Mouse (Mus musculus): ENCODE data around the gene Prm2.
"Not testable (repeated sequence)": the region's sequence is repeated elsewhere in the genome, so short reads cannot be mapped to it uniquely, and the experiment has no call there.

Gene Prm2

DNA sequence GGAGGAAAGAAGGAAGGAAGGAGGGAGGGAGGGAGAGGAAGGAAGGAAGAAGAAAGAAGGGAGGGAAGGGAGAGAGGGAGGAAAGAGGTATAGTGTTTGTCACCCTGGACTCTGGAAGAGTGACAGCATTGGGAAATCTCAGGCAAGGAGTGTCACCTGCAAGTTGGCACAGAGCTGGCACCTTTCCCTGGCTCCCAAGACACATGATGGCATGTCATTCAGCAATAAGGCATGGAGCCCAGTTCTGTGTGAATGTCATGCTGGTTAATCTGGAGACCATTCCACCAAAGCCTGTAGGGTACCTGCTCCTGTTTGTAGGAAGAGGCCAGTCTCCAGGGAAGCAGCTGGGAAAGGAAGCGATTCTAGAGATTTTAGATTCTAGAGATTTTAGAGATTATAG lies 14.4 kb upstream of the Prm2 start:
- no peak for DNase-seq

DNA sequence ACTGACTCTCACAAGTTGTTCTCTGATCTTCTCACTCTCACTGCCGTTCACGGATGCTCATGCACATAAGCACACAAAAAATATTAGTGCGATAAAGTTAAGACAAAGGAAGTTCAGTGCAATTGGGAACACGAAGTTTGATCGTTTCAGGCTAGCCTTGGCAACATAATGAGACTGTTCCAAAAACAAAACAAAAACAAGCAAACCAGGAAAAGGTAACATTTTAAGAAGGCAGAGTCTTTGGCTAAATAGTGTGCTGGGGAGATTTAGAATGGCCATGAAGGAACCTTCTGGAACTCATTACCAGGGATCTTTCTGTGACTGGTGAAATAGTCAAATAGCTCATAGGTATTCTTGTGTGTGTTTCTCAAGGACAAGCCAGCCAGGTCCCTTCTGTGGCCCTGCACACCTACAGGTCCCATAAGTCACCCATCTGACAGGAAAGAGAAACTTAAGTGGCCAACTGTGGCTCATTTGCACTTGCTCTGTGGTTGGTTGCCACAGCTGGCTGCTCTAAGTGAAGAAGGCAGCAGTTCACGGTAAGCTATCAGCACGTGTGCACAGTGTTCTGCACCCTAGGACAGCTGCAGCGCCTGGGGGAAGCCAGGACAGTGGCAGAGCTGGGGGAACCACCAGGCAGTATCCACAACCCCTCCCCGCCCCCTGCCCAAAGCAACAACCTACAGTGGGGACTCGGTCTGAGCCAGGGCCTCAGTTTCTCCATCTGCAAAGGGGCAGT lies 10.0 kb upstream of the Prm2 start, which contains the start of gene Prm1:
Gene Prm1 (minus strand): TSS at position 51 of the 739 bp plus-strand sequence.
- DNase-seq, result no peak

DNA sequence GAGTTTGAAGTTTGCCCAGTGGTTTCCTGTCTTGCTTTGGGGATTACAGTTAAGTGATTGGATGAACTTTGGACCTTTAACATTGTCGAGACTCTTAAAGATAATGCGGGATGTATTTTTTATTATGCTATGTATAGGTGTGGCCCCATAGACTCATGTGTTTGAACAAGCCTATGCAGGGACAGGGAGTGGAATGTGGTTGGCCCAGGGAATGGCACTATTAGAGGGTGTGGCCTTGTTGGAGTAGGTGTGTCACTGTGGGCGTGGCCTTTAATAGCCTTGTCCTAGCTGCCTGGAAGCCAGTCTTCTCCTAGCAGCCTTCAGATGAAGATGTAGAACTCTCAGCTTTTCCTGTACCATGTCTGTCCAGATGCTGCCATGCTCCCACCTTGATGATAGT lies 6.5 kb upstream of the Prm2 start:
- not testable (repeated sequence) for DNase-seq

DNA sequence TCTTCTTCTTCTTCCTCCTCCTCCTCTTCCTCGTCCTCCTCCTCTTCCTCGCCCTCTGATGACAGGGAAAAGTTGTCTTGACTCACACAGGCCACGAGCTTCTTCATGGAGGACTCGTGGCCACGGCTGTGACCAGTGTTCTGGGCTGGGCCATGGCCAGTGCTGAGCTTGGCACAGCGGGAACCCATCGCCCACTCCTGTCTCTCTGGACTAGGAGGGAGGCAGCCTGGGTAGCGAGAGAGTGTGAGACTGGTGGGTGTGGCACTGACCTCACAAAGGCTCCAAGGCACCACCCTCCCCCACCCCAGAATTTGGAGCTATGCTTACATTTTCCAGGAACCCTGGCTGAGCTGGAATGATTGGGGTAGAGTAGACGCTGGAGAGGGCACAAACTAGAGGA lies 5.2 kb downstream of the Prm2 start, which contains the start of gene Prm3:
Gene Prm3 (minus strand): TSS at position 213 of the 400 bp plus-strand sequence.
- no peak for DNase-seq

DNA sequence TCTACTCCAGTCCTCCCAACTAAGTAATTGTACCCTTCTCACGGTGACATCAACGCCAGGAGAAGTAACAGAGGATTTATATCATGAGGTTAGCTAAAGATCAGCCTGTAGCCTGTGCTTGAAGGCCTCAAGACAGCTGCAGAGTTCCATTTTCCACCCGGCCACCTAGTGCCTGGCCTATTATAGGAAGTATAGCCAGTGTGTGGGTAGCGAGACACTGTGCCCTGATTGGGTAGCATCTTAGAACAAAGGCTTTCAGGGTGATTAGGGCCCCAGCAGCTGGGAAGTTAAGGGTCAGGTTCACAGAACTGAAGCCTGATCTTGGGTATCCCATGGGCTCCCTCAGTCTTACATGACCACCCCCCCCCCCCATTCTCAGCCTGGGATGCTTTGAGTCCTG lies 7.1 kb downstream of the Prm2 start:
- DNase-seq, result no peak

DNA sequence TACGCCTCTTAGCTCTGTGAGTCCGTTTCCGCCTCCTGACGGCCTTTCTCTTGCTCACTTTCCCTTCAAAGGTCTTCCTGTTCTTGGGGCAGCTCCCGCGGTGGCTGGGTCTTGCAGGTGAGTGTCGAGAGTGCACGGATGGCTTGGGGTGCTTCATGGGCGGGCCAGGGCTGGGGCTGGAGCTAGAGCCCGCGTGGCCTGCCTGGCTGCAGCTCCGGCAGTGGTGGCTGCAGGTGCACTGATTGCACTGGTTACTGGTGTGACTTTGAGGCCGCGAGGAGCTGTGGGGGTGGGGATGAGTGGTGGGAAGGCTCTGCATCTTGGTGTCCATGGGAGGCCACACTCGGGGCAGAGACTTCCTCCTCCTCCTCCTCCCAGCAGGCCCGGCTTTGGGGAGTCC lies 7.7 kb downstream of the Prm2 start, which contains the start of gene Tnp2:
Gene Tnp2 (minus strand): TSS at position 390 of the 400 bp plus-strand sequence.
- DNase-seq, result no peak

DNA sequence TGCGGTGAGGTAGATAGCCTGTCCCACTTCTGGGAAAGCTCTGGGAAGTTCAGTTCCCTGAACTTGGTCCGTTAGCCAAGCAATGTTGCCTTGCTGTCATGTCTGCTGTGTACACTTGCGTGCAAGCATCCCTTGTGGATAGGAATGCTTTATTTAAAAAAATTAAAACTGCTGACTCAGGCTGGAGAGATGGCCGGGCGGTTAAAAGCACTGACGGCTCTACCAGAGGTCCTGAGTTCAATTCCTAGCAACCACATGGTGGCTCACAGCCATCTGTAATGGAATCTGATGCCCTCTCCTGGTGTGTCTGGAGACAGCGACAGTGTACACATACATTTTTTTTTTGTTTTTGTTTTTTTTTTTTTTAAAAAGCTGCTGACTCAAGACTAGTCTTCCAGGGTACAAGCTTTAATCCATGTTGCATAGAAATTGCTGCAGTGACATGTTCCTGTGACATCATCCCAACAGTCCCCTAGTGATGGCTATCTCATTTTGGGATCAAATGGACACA lies 8.3 kb downstream of the Prm2 start:
- no peak for DNase-seq

DNA sequence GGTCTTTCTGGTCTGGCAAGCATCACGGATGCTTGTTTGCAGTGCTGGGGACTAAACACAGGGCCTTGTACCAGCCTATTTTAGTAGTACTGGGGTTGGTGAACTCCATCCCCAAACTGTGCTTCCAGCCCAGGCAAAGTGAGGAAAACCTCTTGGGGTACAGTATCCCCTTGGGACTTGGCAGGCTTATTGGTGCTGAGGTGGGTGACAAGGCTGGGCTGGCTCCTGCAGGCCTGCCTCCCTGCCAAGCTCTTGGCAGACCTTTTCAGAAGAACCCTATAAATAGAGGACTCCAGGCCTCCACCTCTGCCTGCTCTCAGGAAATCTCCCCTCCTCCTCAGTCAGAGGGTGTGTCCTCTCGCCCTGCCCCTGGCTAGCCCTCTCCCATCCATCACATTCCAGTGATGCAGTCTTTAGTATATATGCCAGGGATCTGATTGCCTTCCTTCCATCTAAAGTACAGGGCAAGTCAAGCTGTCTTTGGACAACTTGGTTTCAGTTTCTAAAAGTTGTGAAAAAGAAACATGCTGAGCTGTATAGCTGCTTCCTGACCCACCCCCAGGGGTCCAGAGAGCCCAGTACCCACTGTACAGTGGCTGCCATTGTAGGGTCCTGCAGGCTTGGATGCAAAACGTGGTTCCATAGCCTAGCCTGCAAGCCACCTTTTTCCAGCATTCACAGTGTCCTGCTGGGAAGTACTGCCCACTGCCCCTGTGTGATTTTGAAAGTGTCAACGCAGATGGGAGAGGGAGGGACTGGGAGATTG lies 9.0 kb downstream of the Prm2 start:
- no peak for DNase-seq

DNA sequence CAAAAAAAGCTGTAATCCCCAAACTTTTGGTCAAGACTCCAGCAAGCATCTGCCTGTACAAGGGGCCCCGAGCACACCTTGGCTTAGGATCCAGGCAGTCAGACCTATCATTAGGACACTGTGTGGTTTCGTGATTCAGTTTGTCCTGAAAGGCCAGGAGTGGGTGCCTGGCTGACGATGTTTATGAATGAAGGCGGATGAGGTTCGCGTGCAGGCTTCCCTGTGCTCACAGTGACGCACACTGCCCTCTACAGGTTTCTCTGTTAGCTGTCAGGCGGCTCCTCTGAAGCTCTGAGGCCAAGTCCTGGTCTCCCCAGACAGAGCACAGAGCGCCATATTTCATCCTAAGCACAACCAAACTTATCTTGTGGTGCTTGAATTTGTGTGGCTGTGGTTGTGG lies 9.6 kb downstream of the Prm2 start:
- peak; percentile 88 to 90 for DNase-seq

DNA sequence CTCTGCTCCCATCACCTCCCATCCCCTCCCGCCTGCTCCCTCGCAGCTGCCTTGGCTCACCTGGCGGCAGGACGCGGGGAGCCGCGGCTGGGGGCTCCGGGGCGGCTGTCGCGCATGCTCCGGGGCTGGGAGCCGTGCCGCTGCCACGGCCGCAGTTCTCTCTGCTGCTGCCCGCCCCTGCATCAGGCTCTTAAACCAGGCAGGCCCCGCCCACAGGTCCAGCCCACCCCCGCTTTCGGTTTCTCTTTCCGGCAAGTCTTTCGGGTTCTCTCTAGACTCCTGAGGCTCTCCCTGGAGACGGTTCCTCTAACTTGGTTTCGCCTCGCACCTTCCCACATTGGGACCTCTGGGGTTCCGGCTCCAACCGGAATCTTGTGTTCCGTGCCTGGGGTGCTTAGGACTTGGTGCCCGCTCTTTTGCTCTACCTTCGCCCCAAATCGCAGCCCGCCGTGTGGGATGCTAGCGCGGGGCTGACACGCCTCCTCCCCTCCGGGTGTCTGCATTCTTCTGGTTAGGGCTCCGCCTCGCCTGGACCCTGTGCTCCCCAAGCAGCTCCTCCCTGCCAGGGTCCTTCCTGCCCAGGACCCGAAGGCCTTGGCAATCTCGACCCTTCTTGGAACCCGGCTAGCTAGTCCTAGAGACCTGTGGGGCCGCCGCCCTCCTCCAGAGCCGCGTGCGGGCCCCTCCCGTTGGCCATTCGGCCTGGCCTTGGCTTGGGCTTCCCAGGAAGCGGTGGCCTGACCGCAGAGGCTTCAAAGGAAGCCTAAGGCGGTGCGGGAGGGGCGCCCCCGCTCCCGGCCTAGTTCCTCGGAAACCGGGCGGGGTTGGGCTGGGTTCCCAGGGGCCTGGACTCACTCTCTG lies 10.3 kb downstream of the Prm2 start, which contains the start of gene Socs1:
Gene Socs1 (minus strand): TSS at position 166 of the 861 bp plus-strand sequence.
- peak; percentile 94 to 95 for DNase-seq

DNA sequence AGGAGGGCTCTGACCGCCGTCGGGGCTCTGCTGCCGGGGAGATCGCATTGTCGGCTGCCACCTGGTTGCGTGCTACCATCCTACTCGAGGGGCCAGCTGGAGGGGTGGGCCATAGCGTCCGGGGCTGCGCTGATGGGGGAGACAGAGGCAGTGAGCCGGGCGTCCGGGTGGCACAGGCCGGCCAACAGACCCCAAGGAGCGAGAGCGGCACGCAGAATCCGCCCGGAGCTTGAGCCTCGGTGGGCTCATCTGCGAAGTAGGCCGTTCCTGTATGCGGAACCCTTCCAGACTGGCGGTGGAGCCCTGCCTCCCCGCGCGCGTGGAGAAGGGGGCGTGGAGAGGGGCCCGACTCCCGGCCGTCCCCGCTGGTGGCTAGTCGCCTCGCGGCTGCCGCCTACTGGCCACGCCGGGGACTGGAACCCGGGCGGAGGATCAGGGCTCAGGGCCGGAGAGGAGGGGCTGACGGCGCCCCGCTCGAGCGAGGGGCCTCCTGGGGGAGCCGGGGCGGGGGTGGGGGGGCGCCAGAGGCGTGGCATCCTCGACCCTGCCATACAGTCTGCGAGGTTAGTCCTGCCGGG lies 11.1 kb downstream of the Prm2 start:
- peak; percentile 95 to 97 for DNase-seq

DNA sequence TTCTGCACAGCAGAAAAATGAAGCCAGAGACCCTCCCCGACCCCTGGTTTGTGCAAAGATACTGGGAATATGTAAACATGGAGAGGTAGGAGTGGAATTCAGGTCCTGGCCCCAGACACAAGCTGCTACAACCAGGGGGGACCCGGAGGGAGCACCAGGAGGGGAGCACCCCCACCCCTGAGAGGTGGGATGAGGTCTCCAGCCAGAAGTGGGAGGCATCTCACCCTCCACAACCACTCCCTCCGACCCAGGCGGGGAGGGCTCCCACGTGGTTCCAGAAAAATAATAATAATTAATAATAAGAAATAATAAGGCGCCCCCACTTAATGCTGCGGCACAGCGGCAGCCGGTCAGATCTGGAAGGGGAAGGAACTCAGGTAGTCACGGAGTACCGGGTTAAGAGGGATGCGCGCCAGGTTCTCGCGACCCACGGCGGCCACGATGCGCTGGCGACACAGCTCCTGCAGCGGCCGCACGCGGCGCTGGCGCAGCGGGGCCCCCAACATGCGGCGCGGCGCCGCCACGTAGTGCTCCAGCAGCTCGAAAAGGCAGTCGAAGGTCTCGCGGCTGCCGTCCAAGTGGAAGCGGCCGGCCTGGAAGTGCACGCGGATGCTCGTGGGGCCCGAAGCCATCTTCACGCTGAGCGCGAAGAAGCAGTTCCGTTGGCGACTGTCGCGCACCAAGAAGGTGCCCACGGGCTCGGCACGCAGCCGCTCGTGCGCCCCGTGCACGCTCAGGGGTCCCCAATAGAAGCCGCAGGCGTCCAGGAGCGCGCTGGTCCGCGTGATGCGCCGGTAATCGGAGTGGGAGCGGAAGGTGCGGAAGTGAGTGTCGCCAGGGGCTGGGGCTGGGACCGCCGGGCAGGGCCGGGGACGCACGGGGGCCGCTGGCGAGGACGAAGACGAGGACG lies 11.8 kb downstream of the Prm2 start:
- peak; percentile 61 to 74 for DNase-seq

DNA sequence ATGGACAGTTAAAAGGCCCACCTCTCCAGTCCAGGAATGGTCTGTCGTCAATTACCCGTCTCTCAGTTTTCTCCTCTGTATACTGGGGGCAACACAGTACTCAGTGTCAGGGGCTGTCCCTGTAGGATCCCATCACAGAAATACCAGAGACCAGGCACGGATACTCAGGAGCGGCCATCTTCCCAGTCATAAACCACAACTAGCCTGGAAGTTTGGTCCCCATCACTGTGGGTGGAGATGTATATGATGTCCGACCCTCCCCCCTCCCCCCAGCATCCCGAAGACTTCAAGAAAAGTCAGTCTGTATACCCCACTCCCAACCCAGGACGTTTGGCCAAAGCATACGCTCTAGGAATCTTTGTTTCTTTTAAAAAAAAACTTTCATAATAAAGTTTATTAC lies 12.5 kb downstream of the Prm2 start:
- no peak for DNase-seq

DNA sequence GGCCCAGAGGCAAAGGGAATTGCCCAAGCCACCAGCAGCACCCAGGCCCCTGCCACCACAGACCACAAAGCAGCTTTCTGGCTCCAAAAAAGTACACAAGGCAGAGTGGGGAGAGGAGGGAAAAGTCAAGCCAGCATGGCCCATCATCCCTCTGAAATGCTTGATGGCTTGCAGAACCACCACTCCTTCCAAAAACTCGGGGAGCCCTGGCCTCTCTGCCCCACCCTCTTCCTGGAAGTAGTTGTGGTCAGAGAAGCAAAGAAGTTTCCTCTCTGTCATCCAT lies 12.8 kb downstream of the Prm2 start:
- DNase-seq, result peak in 1 of 2 experiments; percentile 51

DNA sequence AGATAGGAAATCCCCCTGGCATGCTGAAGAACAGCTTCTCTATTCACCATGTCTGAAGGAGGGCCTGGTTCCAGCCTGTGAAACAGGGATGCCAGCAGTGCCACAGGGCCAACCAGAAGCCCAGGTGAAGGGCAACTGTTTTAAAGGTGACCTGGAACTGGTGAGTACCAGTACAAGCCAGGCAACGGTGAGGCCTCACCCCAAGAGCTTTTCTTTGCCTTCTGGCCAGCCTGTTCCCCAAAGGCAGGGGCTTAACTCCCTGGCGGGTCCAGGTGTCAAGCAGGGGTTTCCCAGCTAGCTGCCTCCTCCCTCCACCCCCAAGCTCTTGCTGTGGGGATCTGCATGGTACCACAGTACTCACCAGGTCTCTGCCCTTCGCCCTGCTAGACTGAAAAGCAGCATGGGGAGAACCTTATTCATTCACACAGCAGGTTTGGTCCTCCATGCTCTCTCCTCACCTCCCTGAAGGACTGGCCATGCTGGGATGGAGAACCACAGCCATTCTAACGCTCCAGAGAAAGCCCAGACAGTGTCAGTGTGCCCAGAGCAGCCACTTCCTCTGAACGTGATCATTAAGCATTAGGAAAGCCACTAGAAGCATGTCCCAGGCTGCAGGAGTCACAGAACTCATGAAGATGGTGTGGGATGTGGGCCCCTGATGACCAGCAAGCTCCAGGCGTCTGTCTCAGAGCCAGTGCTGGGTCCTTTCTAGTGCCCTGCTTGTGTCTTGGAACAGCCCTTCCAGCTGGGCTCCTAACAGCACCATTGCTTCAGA lies 13.4 kb downstream of the Prm2 start:
- no peak for DNase-seq

DNA sequence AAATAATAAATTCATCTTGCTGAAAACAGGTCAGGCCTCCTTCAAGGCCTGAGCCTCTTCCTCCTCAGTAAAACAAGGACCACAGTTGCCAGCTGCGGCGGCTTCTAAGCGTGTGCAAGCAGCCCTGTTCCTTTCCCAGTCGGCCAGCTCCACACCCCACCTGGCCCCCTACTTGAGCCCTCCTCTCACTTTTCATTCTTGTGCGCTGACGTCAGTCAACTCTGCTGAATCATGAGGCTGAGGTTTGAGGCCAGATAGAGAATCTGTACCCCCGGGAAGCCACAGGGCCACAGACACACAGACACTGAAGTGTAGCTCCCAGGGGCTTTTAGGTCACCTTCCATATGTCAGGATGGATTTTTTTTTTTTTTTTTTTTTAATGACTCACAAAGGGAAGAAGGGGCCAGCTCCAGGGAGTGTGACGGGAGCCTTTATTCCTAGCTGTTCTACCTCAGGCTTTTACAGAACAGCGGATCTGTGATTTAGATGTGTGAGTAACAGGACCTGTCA lies 14.0 kb downstream of the Prm2 start:
- no peak for DNase-seq

DNA sequence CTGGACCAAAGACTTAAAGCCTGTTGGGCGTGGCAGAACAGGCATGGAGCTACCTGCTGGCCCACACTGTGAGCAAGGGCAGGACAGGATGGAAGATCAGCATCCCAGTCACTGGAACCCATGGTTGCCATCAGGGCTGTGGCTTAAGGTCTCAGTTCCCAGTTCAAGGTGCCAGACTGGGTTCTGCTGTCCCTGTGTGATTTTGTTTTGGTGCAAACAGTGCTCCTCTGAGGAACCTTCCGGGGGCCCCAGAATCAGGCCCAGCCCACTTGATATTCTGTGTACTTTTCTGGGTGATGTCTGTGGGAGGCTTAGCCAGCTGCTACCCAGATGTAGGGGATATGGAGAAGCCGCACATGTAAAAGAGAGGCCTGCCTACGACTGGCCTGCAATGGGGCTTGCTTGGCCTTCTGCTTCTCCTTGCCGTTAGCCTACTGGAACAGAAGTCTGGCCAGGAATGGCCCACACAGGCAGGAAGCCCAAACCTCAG lies 15.3 kb downstream of the Prm2 start:
- no peak for DNase-seq

DNA sequence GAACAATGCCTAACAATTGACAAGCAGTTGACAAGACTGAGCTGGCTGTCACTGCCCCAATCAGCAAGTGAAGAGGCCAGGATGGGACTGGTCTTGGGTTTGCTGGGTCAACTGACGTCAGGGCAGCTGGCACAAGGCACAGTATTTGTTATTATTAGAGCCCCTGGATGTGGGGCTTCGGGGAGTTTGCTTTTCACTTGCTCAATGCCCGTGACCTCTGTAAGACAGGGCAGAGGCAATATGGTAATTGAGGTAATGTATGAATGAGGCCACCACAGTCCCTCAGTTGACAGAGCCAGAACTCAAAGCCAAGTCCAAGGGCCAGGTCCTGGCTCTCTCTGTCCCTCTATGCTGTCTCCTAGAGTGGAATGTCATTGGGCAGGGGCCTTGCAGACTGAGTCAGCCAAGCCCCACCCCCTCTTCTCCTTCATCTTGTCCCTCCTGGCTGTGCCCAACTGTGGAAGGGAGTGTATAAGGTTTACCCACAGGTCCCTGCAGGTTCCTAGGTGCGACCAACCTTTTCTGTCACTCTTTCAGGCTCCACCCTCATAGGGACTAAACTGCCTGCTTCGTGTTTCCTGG lies 18.3 kb downstream of the Prm2 start:
- no peak for DNase-seq

DNA sequence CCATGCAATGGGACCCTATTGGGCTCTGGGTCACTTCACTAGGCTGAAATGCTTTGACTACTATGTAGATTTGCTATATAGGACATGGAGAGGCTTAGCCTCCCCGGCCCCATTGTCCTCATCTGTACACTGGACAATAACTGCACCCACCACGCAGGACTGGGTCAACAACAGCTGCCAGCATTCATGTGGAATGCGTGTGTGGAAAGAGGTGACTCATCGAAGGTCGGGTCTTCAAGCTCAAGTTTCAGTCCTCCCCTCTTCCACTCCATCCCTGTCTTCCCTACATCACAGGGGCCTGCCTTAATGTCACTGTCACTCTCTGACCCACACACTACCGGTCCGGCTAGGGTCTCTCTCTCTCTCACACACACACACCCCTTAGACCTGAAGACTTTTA lies 19.6 kb downstream of the Prm2 start:
- DNase-seq, result no peak

DNA sequence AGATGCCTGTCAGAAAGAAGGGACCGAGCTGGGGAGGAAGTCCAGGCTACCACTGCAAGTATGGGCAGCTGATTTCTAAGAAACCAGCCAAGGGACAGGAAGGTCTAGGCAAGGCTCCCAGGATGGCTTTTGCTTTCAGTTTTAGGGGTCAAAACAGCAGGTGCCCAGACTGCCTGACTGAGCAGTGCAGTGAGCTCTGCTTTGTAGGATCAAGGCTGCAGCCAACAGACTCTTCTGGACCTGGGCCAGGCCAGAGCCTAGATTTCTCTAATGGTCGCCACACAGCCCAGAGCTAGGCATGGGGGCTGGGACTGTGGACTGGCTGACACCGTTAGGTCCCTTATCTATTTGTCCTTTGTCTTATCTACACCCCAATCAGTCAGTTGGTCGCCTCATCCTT lies 21.2 kb downstream of the Prm2 start:
- no peak for DNase-seq
